ENCODE assay signal across 18 mouse cellular contexts in genomic region chr2:16588546-16588945, GRCm38 (mm10).
A peak's percentile ranks its signal among the peaks of the same experiment; 100 is the strongest.
DNase-seq lines count a peak whose midpoint lies in the region; ATAC-seq lines count a peak whose summit lies in the region.
"Had no signal": no experiment of that assay in that cellular context is flagged by ENCODE, and none has a peak within 500 bp of the region (broad histone marks: within the 10 kb centered on the region; RNA-seq: fewer than 3 reads in every experiment).

No protein-coding gene starts in this region.

- ATAC-seq in frontal cortex, adult (ENCODE audit: low TSS enrichment) = peak; percentile 41; the same call in 1 of the 2 replicates
- ATAC-seq in common myeloid progenitor, adult 5-6 weeks (replicated peaks; ENCODE audit: low read depth, poor library complexity, severe bottlenecking) = peak; percentile 68; the same call in 1 of the 2 replicates
- 0 out of 2 replicates have a peak, but pooled peaks have one; percentile 31 for ATAC-seq in megakaryocyte progenitor cell, adult 5-6 weeks (replicated peaks; ENCODE audit: poor library complexity)
- ATAC-seq: forebrain, embryonic 14.5 days; forebrain, embryonic 16.5 days had no signal

- intact Hi-C loops in heart, postnatal 10 days (cut with DNase I) = no loop called here

- DNase-seq in frontal cortex, postnatal 36 days (ENCODE audit: low spot score in 2 of 2) = no peak
- peak; percentile 10 for DNase-seq in 416B (ENCODE audit: low read depth)
- no peak for DNase-seq in heart, postnatal 10 days
- DNase-seq in right cerebral cortex, adult 2 months (ENCODE audit: low spot score in 2 of 2) = no peak
- DNase-seq: adrenal gland, adult 8-10 months; adrenal gland, postnatal 14 days; adrenal gland, postnatal 36 days; cerebellum, adult 11 months; cerebellum, adult 18-20 months; cerebellum, adult 8-10 months; cerebellum, adult 9-11 months; cerebellum, postnatal 14 days; embryo, embryonic 11 days had no signal
